Mouse (Mus musculus): ENCODE results near the gene Serpina3n.
"Not testable (repeated sequence)": the region's sequence is repeated elsewhere in the genome, so short reads cannot be mapped to it uniquely, and the experiment has no call there.

DNA sequence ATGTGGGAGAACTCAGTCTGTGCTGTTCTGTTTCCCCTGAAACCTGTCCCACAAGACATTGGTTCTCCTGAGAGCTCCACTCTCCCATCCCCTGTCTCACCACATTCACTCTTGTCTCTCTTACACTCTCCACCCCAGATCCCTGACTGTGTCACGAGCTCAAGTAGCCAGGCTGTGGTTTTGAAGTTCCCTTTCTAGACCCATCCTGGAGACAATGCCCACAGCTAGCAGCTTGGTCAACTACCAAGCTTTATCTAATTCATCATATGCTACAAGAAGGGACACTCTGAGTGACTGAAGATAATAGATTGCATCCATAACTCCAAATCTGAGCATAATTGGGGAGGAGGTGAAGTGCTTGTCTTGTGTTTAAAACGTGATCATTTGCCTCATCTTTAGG lies 15.5 kb upstream of the Serpina3n start:
- TF ChIP-seq CTCF (IDR thresholded peaks at IDR 0.05; ENCODE audit: extremely low read depth, insufficient read length, insufficient replicate concordance, low read depth, low read length); POLR2A (IDR thresholded peaks at IDR 0.05; ENCODE audit: low read depth, low read length): not testable (repeated sequence)

All from small intestine, adult 2 months (tissue).